Mouse (Mus musculus): ENCODE results near the gene Ncoa7.

DNA sequence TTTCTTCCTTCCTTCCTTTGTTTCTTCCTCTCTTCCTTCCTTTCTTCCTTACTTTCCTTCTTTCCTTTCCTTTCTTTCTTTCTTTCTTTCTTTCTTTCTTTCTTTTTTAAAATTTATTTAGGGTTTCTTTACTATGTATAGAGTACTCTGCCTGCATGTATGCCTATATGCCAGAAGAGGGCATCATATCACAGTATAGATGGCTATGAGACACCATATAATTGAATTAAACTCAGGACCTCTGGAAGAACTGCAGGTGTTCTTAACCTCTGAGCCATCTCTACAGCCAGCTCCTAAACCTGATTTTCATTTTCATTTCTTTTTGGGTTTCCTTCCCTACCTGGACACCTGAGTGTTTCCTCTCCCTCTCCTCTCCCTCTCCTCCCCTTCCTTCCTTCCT lies 180.2 kb downstream of the Ncoa7 start:
- TF ChIP-seq CTCF (conservative IDR thresholded peaks at IDR 0.05; ENCODE audit: insufficient read depth, insufficient read length, low read depth, low read length) = no peak
- TF ChIP-seq POLR2A (IDR thresholded peaks at IDR 0.05; ENCODE audit: low read depth, low read length) = no peak
